Mouse (Mus musculus) intestine, embryonic 15.5 days (tissue): ENCODE data around the gene Dennd6b. TPM values are rescaled to one million over a fixed set of nuclear protein-coding genes. Genes with fewer than 3 reads are reported as not detected.

Source experiments
- ATAC-seq: fragments of 200-750 bp; cut with Nextera tagmentation; 2 replicates; pipeline ENCODE4 v1.8.0; 2017; ENCODE audit warnings: moderate TSS enrichment, moderate library complexity
- H3K27ac ChIP-seq: fragments of 300-500 bp; sonication (generic); 2 replicates; pipeline ENCODE4 v1.5.1; 2015; ENCODE audit warnings: mild to moderate bottlenecking, inconsistent platforms
- H3K27me3 ChIP-seq: fragments of 300-500 bp; sonication (generic); replicated peaks from 2 replicates; pipeline ENCODE4 v1.6.1; 2015; ENCODE audit warnings: inconsistent platforms
- H3K36me3 ChIP-seq: fragments of 300-500 bp; sonication (generic); 2 replicates; pipeline ENCODE4 v1.6.1; 2015; ENCODE audit warnings: inconsistent platforms
- H3K4me1 ChIP-seq: fragments of 300-500 bp; sonication (generic); replicated peaks from 2 replicates; pipeline ENCODE4 v1.6.1; 2015; ENCODE audit warnings: inconsistent platforms
- H3K4me2 ChIP-seq: fragments of 300-500 bp; sonication (generic); replicated peaks from 2 replicates; pipeline ENCODE4 v1.6.1; 2015; ENCODE audit warnings: mild to moderate bottlenecking, inconsistent platforms
- H3K4me3 ChIP-seq: fragments of 300-500 bp; sonication (generic); replicated peaks from 2 replicates; pipeline ENCODE4 v1.5.1; 2015; ENCODE audit warnings: inconsistent platforms
- H3K9ac ChIP-seq: fragments of 300-500 bp; sonication (generic); 2 replicates; pipeline ENCODE4 v1.6.1; 2015; ENCODE audit warnings: inconsistent platforms
- H3K9me3 ChIP-seq: fragments of 300-500 bp; sonication (generic); 2 replicates; pipeline ENCODE4 v1.6.1; 2016; ENCODE audit warnings: inconsistent platforms
- WGBS: fragments of 180-500 bp; shearing (Covaris S2); methylation state at CpG from one replicate; pipeline ENCODE4 v1.1.7; 2015; 5-methylcytosine and 5-hydroxymethylcytosine counted together
- polyA plus RNA-seq: library from polyadenylated mRNA; unstranded; fragments of >200 nt; fragmentation: Nextera tagmentation; extraction: Ambion mirVana; gene quantifications from 2 replicates; pipeline ENCODE4 v1.2.1, GENCODE M21; 2015

Dennd6b gene
- polyA plus RNA-seq, 1 experiment from 2014 or later = 12.1 TPM

GRCm38 (mm10) chr15:89137378-89138045 is 58.8 kb downstream of the Dennd6b start:
- Histone ChIP-seq H3K9me3 (no peaks in the 10 kb centered on the region), H3K4me2 (no peak overlapping the region), H3K36me3 (no peaks in the 10 kb centered on the region), H3K9ac (no peak overlapping the region), H3K27me3 (peaks cover 28% of the 10 kb centered on the region), H3K4me1 (peaks cover 18% of the 10 kb centered on the region), H3K4me3 (no peak overlapping the region), H3K27ac (no peak overlapping the region)
- no peak for ATAC-seq
- 72% methylated on average over 11 of the region's 11 CpGs for WGBS

- Histone ChIP-seq H3K9ac (no peak overlapping the region), H3K4me2 (no peak overlapping the region), H3K27ac (no peak overlapping the region), H3K27me3 (peaks cover 27% of the 10 kb centered on the region), H3K4me3 (no peak overlapping the region), H3K9me3 (no peaks in the 10 kb centered on the region), H3K36me3 (no peaks in the 10 kb centered on the region), H3K4me1 (peaks cover 16% of the 10 kb centered on the region)
- no peak for ATAC-seq
- WGBS = 95% methylated on average over 5 of the region's 5 CpGs
These were observed 59.7 kb downstream of the Dennd6b start for GRCm38 (mm10) chr15:89136461-89137155.

Other genes with a start within 250 kb of the Dennd6b start
- not detected in 2 replicates for gene Ttll8, start 242.1 kb downstream of the Dennd6b start, polyA plus RNA-seq
- not detected in 2 replicates for gene Mlc1, start 217.5 kb downstream of the Dennd6b start, polyA plus RNA-seq
- not detected in 2 replicates for gene Mov10l1, start 213.6 kb downstream of the Dennd6b start, polyA plus RNA-seq
- 0.21 and 0.59 TPM in 2 replicates for gene Panx2, start 136.8 kb downstream of the Dennd6b start, polyA plus RNA-seq
- 46.4 and 56.6 TPM in 2 replicates for gene Trabd, start 121.4 kb downstream of the Dennd6b start, polyA plus RNA-seq
- gene Selenoo, start 107.4 kb downstream of the Dennd6b start, polyA plus RNA-seq = 15.9 and 17.6 TPM in 2 replicates
- gene Tubgcp6, start 73.4 kb downstream of the Dennd6b start, polyA plus RNA-seq = 10.5 and 12.6 TPM in 2 replicates
- gene Hdac10, start 67.8 kb downstream of the Dennd6b start, polyA plus RNA-seq = 20.3 and 20.8 TPM in 2 replicates
- gene Mapk12, start 55.8 kb downstream of the Dennd6b start, polyA plus RNA-seq = 3.6 and 4.2 TPM in 2 replicates
- 5.8 and 6.0 TPM in 2 replicates for gene Mapk11, start 46.9 kb downstream of the Dennd6b start, polyA plus RNA-seq
- gene Plxnb2, start 15.7 kb downstream of the Dennd6b start, polyA plus RNA-seq = 107 and 118 TPM in 2 replicates
- gene Ppp6r2, start 15.1 kb upstream of the Dennd6b start, polyA plus RNA-seq = 21.6 and 23.9 TPM in 2 replicates
- gene Sbf1, start 118.8 kb upstream of the Dennd6b start, polyA plus RNA-seq = 35.1 and 38.8 TPM in 2 replicates
- gene Adm2, start 126.2 kb upstream of the Dennd6b start, polyA plus RNA-seq = 1.4 and 1.5 TPM in 2 replicates
- 0.32 and 0.36 TPM in 2 replicates for gene Miox, start 137.9 kb upstream of the Dennd6b start, polyA plus RNA-seq
- 55.2 and 58.0 TPM in 2 replicates for gene Lmf2, start 159.2 kb upstream of the Dennd6b start, polyA plus RNA-seq
- 131 and 138 TPM in 2 replicates for gene Ncaph2, start 159.2 kb upstream of the Dennd6b start, polyA plus RNA-seq
- gene Sco2, start 177.3 kb upstream of the Dennd6b start, polyA plus RNA-seq = 10.4 and 12.8 TPM in 2 replicates
- 1.4 and 1.5 TPM in 2 replicates for gene Tymp, start 180.5 kb upstream of the Dennd6b start, polyA plus RNA-seq
- 0.37 and 0.67 TPM in 2 replicates for gene Odf3b, start 182.8 kb upstream of the Dennd6b start, polyA plus RNA-seq
- not detected in 2 replicates for gene Klhdc7b, start 188.4 kb upstream of the Dennd6b start, polyA plus RNA-seq
- 0.72 TPM in 1 of 2 replicates, not detected in the other for gene Syce3, start 214.0 kb upstream of the Dennd6b start, polyA plus RNA-seq
- 0.47 and 0.69 TPM in 2 replicates for gene Cpt1b, start 229.4 kb upstream of the Dennd6b start, polyA plus RNA-seq
- 2.5 and 2.8 TPM in 2 replicates for gene C730034F03Rik, start 233.1 kb upstream of the Dennd6b start, polyA plus RNA-seq
- gene Gm44502, start 233.2 kb upstream of the Dennd6b start, polyA plus RNA-seq = not detected in 2 replicates
- gene Chkb, start 233.4 kb upstream of the Dennd6b start, polyA plus RNA-seq = 52.6 and 61.8 TPM in 2 replicates